Mouse (Mus musculus) limb, embryonic 13.5 days (tissue): ENCODE results near the gene Ssb. TPM values are rescaled to one million over a fixed set of nuclear protein-coding genes. Genes with fewer than 3 reads are reported as not detected.

Experiments used
- ATAC-seq: fragments of 200-750 bp; cut with Nextera tagmentation; 2 replicates; pipeline ENCODE4 v1.8.0; 2017; ENCODE audit warnings: low read depth, moderate number of reproducible peaks, moderate TSS enrichment; ENCODE audit not compliant: low FRiP score
- H3K27ac ChIP-seq: fragments of 300-500 bp; sonication (generic); 2 replicates; pipeline ENCODE4 v1.5.1; 2015; ENCODE audit warnings: inconsistent platforms, mild to moderate bottlenecking, moderate library complexity
- H3K27me3 ChIP-seq: fragments of 300-500 bp; sonication (generic); 2 replicates; pipeline ENCODE4 v1.6.1; 2015; ENCODE audit warnings: mild to moderate bottlenecking, inconsistent platforms
- H3K36me3 ChIP-seq: fragments of 300-500 bp; sonication (generic); 2 replicates; pipeline ENCODE4 v1.6.1; 2015; ENCODE audit warnings: inconsistent platforms, mild to moderate bottlenecking, moderate library complexity
- H3K4me1 ChIP-seq: fragments of 300-500 bp; sonication (generic); 2 replicates; pipeline ENCODE4 v1.6.1; 2015; ENCODE audit warnings: inconsistent platforms
- H3K4me2 ChIP-seq: fragments of 300-500 bp; sonication (generic); replicated peaks from 2 replicates; pipeline ENCODE4 v1.6.1; 2015; ENCODE audit warnings: inconsistent platforms, mild to moderate bottlenecking, moderate library complexity
- H3K4me3 ChIP-seq: fragments of 300-500 bp; sonication (generic); 2 replicates; pipeline ENCODE4 v1.5.1; 2015; ENCODE audit warnings: moderate library complexity, mild to moderate bottlenecking, inconsistent platforms
- H3K9ac ChIP-seq: fragments of 300-500 bp; sonication (generic); 2 replicates; pipeline ENCODE4 v1.6.1; 2015; ENCODE audit warnings: mild to moderate bottlenecking, inconsistent platforms
- H3K9me3 ChIP-seq: fragments of 300-500 bp; sonication (generic); 2 replicates; pipeline ENCODE4 v1.6.1; 2016; ENCODE audit warnings: inconsistent platforms
- WGBS: fragments of 180-500 bp; shearing (Covaris S2); methylation state at CpG from one replicate; pipeline ENCODE4 v1.1.7; 2015; 5-methylcytosine and 5-hydroxymethylcytosine counted together
- polyA plus RNA-seq: library from polyadenylated mRNA; unstranded; fragments of >200 nt; fragmentation: Nextera tagmentation; extraction: Ambion mirVana; gene quantifications from 2 replicates; pipeline ENCODE4 v1.2.1, GENCODE M21; 2015

The Ssb gene
- polyA plus RNA-seq, 1 experiment from 2014 or later, result 379 TPM

DNA sequence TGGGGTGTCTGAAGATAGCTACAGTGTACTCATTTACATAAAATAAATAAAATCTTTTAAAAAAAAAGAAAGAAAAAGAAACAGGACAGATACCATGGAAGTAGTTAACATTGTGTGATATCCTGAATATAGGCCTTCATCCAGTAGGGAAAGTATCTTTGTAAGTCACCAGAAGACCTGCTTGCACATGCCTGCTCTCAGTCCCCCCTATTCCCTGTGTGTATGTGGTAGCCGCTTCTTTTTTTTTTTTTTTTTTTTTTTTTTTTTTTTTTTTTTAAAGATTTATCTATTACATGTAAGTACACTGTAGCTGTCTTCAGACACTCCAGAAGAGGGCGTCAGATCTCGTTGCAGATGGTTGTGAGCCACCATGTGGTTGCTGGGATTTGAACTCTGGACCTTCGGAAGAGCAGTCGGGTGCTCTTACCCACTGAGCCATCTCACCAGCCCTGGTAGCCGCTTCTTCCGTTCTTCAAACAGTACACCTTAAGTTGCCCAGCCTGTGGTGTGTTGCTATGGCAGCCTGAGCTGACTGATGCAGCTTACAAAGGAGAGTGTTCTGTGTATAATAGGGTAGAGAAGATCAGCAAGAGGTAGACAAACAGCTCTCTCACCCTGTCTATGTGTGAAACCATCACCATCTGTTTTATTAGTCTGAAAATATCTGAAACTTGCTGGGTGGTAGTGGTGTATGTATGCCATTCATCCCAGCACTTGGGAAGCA lies 24.0 kb upstream of the Ssb start:
- no peak for ATAC-seq

DNA sequence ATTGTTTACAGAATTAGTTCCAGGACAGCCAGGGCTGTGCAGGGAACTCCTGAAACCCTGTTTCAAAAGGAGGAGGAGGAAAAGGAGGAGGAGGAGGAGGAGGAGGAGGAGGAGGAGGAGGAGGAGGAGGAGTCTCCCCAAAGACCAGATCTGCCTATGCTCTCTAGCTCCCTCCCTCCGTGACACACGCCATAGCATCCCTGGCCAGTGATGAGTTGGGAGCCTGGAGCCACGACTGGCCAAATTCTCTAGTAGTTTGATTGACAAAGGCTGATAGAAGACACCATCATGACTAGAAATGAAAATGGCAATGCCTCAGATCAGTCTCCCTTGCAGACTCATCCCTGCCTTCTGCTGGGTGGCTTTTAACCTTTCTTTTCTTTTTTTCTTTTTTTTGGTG lies 23.4 kb upstream of the Ssb start:
- no peaks in the 10 kb centered on the region for H3K9me3 ChIP-seq
- H3K27me3 ChIP-seq, result no peaks in the 10 kb centered on the region
- no peak overlapping the region for H3K9ac ChIP-seq
- WGBS, result 51% methylated on average over 3 of the region's 3 CpGs
- H3K4me2 ChIP-seq, result no peak overlapping the region
- no peak overlapping the region for H3K27ac ChIP-seq
- no peak overlapping the region for H3K4me3 ChIP-seq
- H3K36me3 ChIP-seq, result peaks cover 36% of the 10 kb centered on the region
- ATAC-seq, result no peak
- H3K4me1 ChIP-seq, result 0 out of 2 replicates have a peak, but pooled peaks cover 5% of the 10 kb centered on the region

More for the DNA sequence above, 24.0 kb upstream of the Ssb start:
- Histone ChIP-seq H3K36me3 (peaks cover 41% of the 10 kb centered on the region), H3K4me3 (no peak overlapping the region), H3K4me2 (no peak overlapping the region), H3K9me3 (no peaks in the 10 kb centered on the region), H3K9ac (no peak overlapping the region), H3K27ac (no peak overlapping the region), H3K27me3 (no peaks in the 10 kb centered on the region), H3K4me1 (0 out of 2 replicates have a peak, but pooled peaks cover 5% of the 10 kb centered on the region)
- WGBS, result 82% methylated on average over 7 of the region's 7 CpGs

DNA sequence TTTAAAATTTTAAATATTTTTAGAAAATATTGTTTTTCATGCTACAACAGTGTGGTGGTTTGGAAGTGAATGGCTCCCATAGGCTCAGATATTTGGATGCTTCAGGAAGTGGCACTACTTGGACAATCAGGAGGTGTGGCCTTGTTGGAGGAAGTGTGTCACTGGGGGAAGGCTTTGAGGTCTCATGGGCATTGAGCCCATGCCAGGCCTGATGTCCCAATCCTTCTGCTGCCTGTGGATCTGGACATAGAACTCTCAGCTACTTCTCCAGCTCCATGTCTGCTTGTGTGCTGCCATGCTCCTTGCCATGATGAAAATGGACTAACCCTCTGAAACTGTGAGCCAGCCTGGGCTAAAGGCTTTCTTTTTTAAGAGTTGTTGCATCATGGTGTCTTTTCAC lies 22.7 kb upstream of the Ssb start:
- 0 out of 2 replicates have a peak, but pooled peaks cover 5% of the 10 kb centered on the region for H3K4me1 ChIP-seq
- no peak overlapping the region for H3K9ac ChIP-seq
- H3K4me3 ChIP-seq, result no peak overlapping the region
- no peaks in the 10 kb centered on the region for H3K9me3 ChIP-seq
- H3K27ac ChIP-seq, result no peak overlapping the region
- peaks cover 28% of the 10 kb centered on the region for H3K36me3 ChIP-seq
- H3K4me2 ChIP-seq, result no peak overlapping the region
- no peak for ATAC-seq
- no peaks in the 10 kb centered on the region for H3K27me3 ChIP-seq

- 23% methylated on average over 6 of the region's 6 CpGs for whole genome bisulfite sequencing
- Histone ChIP-seq H3K36me3 (peaks cover 15% of the 10 kb centered on the region), H3K4me2 (no peak overlapping the region), H3K9ac (no peak overlapping the region), H3K4me1 (0 out of 2 replicates have a peak, but pooled peaks cover 5% of the 10 kb centered on the region), H3K4me3 (no peak overlapping the region), H3K27me3 (no peaks in the 10 kb centered on the region), H3K27ac (no peak overlapping the region), H3K9me3 (no peaks in the 10 kb centered on the region)
- ATAC-seq, result no peak
These were observed 21.1 kb upstream of the Ssb start for GRCm38 (mm10) chr2:69840261-69840660.

GRCm38 (mm10) chr2:69849215-69849614 lies 12.1 kb upstream of the Ssb start:
- Histone ChIP-seq H3K27ac (no peak overlapping the region), H3K4me1 (no peaks in the 10 kb centered on the region), H3K4me3 (no peak overlapping the region), H3K9me3 (no peaks in the 10 kb centered on the region), H3K36me3 (no peaks in the 10 kb centered on the region), H3K9ac (no peak overlapping the region), H3K4me2 (no peak overlapping the region), H3K27me3 (no peaks in the 10 kb centered on the region)
- WGBS, result 78% methylated on average over 6 of the region's 6 CpGs
- no peak for ATAC-seq

GRCm38 (mm10) chr2:69851427-69852058 lies 9.8 kb upstream of the Ssb start:
- no peak overlapping the region for H3K4me3 ChIP-seq
- no peaks in the 10 kb centered on the region for H3K36me3 ChIP-seq
- no peak overlapping the region for H3K9ac ChIP-seq
- 71% methylated on average over 2 of the region's 2 CpGs for WGBS
- no peak for ATAC-seq
- no peak overlapping the region for H3K4me2 ChIP-seq
- H3K27ac ChIP-seq, result no peak overlapping the region
- H3K27me3 ChIP-seq, result no peaks in the 10 kb centered on the region
- H3K9me3 ChIP-seq, result no peaks in the 10 kb centered on the region
- no peaks in the 10 kb centered on the region for H3K4me1 ChIP-seq

DNA sequence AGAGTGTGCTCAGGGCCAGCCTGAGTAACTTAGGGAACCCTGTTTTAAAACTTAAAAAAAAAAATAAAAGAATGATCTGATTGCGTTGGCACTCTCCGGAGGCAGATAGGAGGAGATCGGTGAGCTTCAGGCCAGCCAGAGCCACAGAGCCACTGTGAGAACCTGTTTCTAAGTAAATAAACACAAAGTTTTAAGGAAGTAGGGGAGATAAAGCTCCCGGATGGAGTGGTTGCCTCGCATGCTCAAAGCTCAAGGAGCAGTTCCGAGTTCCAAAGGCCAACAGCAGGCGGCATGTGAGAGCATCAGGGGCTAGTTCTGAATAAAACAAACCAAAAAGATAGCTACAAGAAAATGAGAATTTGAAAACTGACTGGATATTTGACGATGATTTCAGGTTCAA lies 5.0 kb upstream of the Ssb start:
- ATAC-seq, result no peak
- H3K4me2 ChIP-seq, result no peak overlapping the region
- H3K4me1 ChIP-seq, result no peaks in the 10 kb centered on the region

GRCm38 (mm10) chr2:69857882-69858281 lies 3.5 kb upstream of the Ssb start:
- ATAC-seq, result no peak
- no peak overlapping the region for H3K9ac ChIP-seq
- no peaks in the 10 kb centered on the region for H3K36me3 ChIP-seq
- H3K4me2 ChIP-seq, result no peak overlapping the region
- H3K4me1 ChIP-seq, result peaks cover 2% of the 10 kb centered on the region; the same call in 1 of the 2 replicates
- H3K27ac ChIP-seq, result no peak overlapping the region
- no peaks in the 10 kb centered on the region for H3K27me3 ChIP-seq
- no peaks in the 10 kb centered on the region for H3K9me3 ChIP-seq
- H3K4me3 ChIP-seq, result no peak overlapping the region
- WGBS, result 83% methylated on average over 1 of the region's 1 CpGs

More for the DNA sequence above, 5.0 kb upstream of the Ssb start:
- 54% methylated on average over 8 of the region's 8 CpGs for WGBS
- Histone ChIP-seq H3K36me3 (no peaks in the 10 kb centered on the region), H3K9me3 (no peaks in the 10 kb centered on the region), H3K4me3 (no peak overlapping the region), H3K9ac (no peak overlapping the region), H3K27me3 (no peaks in the 10 kb centered on the region), H3K27ac (no peak overlapping the region)

DNA sequence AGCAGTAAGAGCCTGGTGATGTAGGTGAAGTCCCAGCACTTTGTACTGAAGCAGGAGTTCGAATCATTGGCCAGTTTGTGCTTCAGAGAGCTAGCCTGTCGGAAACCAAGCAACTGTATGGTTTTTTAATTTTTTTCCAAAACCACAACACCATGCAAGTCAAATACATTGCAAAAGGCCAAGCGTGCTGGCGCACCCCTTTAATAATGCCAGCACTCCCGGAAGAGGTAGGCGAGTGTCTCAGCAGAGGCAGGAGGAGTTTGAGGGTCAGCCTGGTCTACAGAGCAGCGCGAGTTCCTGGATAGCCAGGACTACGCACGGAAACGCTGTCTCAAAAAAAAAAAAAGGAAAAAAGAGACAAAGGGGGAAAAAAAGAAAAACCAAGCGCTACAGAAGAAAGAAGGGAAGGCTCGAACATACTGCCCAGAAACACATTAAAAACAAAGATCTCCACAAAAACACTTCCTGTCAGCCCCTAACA lies 350 bp upstream of the Ssb start:
- Histone ChIP-seq H3K4me2 (peak overlapping the region; percentile 86), H3K36me3 (peaks cover 13% of the 10 kb centered on the region), H3K9ac (peak overlapping the region; percentile 100), H3K9me3 (no peaks in the 10 kb centered on the region), H3K27ac (peak overlapping the region; percentile 92; the same call in 1 of the 2 replicates), H3K4me3 (peak overlapping the region; percentile 99), H3K27me3 (no peaks in the 10 kb centered on the region), H3K4me1 (peaks cover 15% of the 10 kb centered on the region)
- ATAC-seq, result peak; percentile 64
- 9% methylated on average over 13 of the region's 13 CpGs for WGBS

GRCm38 (mm10) chr2:69862117-69862657 lies 825 bp downstream of the Ssb start:
- WGBS, result 3% methylated on average over 13 of the region's 13 CpGs
- Histone ChIP-seq H3K36me3 (peaks cover 23% of the 10 kb centered on the region), H3K9ac (peak overlapping the region; percentile 100), H3K9me3 (no peaks in the 10 kb centered on the region), H3K27ac (peak overlapping the region; percentile 92), H3K4me3 (peak overlapping the region; percentile 99), H3K4me1 (peaks cover 15% of the 10 kb centered on the region), H3K4me2 (peak overlapping the region; percentile 86), H3K27me3 (no peaks in the 10 kb centered on the region)
- ATAC-seq, result no peak

GRCm38 (mm10) chr2:69883990-69884391 lies 22.6 kb downstream of the Ssb start:
- Histone ChIP-seq H3K9ac (no peak overlapping the region), H3K27ac (no peak overlapping the region), H3K4me2 (peak overlapping the region; percentile 70), H3K9me3 (no peaks in the 10 kb centered on the region), H3K4me1 (peaks cover 7% of the 10 kb centered on the region; the same call in 1 of the 2 replicates), H3K27me3 (no peaks in the 10 kb centered on the region), H3K36me3 (peaks cover 13% of the 10 kb centered on the region; the same call in 1 of the 2 replicates), H3K4me3 (no peak overlapping the region)
- WGBS, result 64% methylated on average over 2 of the region's 2 CpGs
- ATAC-seq, result no peak

DNA sequence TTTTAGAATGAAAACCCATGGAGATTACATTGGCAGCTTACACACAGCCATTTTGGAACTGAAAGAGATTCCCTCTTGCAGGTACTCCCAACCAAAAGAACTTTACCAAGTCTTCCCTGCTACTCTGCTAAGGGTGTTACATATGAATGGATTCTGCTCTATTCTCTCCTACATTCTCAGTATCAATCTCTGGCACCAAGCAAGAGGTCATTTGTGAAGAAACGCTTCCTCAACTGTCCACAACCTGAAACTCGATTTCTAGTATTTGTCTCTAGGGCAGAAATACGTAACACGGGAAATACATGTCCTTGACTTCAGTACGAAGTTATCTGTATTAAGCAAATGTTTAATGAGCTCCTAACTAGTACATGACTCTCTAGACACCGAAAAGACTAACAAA lies 23.2 kb downstream of the Ssb start:
- Histone ChIP-seq H3K9ac (peak overlapping the region; percentile 82; the same call in 1 of the 2 replicates), H3K27ac (no peak overlapping the region), H3K4me1 (peaks cover 7% of the 10 kb centered on the region; the same call in 1 of the 2 replicates), H3K4me2 (peak overlapping the region; percentile 70), H3K36me3 (peaks cover 8% of the 10 kb centered on the region; the same call in 1 of the 2 replicates), H3K27me3 (no peaks in the 10 kb centered on the region), H3K9me3 (no peaks in the 10 kb centered on the region), H3K4me3 (peak overlapping the region; percentile 67)
- no peak for ATAC-seq
- WGBS, result 56% methylated on average over 6 of the region's 6 CpGs
